Mouse (Mus musculus): ENCODE results near the gene Zfp59.

GRCm38 (mm10) chr7:27881721-27882120 is 43.3 kb downstream of the Zfp59 start:
- TF ChIP-seq CTCF (IDR thresholded peaks at IDR 0.05; ENCODE audit: borderline replicate concordance, extremely low read depth, insufficient read depth, insufficient read length) (no peak), POLR2A (IDR thresholded peaks at IDR 0.05; ENCODE audit: borderline replicate concordance, extremely low read depth, insufficient read depth, insufficient read length, poor library complexity, severe bottlenecking) (no peak)

Measured in brain, embryonic 14.5 days (tissue).